Mouse (Mus musculus): ENCODE data around the gene Lrrc9. TPM values are rescaled to one million over a fixed set of nuclear protein-coding genes. Genes with fewer than 3 reads are reported as not detected.

Lrrc9 gene
- polyA plus RNA-seq, 1 experiment from 2014 or later = 0.30 TPM

DNA sequence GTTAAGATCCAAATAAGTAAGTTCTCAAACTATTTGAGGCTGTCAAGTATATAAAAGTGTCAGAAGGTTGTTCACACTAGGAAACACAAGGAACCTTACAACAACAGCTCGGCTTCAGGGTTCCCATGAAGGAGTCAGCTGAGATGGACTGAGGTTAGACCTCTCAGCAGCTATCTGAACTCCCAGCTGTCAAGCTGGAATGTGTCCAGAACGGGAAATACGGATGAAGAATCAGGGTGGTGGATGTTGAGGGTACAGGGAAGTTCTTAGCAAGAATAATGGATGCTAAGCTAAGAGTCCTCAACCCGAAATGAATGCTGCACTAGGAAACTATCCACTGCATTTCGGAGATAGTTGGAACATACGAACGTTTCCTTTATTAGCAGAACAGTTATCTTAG, 90.6 kb downstream of the Lrrc9 start:
- Histone ChIP-seq H3K27ac (no peak overlapping the region), H3K4me2 (no peak overlapping the region), H3K9me3 (replicated peaks) (0 out of 2 replicates have a peak, but pooled peaks cover 2% of the 10 kb centered on the region), H3K4me1 (peaks cover 15% of the 10 kb centered on the region), H3K27me3 (replicated peaks) (no peaks in the 10 kb centered on the region), H3K9ac (no peak overlapping the region), H3K4me3 (no peak overlapping the region), H3K36me3 (no peaks in the 10 kb centered on the region)
- 65% methylated on average over 7 of the region's 7 CpGs for WGBS (ENCODE audit: insufficient replicate concordance)
- ATAC-seq = no peak

DNA sequence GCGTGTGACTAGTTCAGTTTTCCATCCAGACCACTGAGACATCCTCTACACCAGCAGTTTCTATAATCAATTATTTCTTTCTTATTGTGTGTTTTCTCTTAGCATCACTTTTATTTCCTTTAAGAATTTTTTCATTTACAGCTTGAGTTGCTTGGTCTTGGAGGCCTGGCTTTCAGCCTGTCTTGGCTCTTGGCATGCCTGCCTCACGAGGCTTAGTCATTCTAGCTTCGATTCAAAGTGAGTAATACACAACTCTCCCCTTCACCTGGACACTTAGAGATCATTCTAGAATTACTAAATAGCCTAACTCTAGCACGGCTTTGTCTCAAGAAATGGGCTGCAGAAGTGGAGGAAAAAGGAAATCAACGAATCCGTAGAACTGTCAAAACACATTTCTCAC, 92.3 kb downstream of the Lrrc9 start:
- Histone ChIP-seq H3K4me2 (no peak overlapping the region), H3K36me3 (peaks cover 3% of the 10 kb centered on the region; the same call in 1 of the 2 replicates), H3K27ac (no peak overlapping the region), H3K4me3 (no peak overlapping the region), H3K27me3 (replicated peaks) (no peaks in the 10 kb centered on the region), H3K4me1 (peaks cover 18% of the 10 kb centered on the region), H3K9ac (no peak overlapping the region), H3K9me3 (replicated peaks) (0 out of 2 replicates have a peak, but pooled peaks cover 2% of the 10 kb centered on the region)
- ATAC-seq = no peak
- 66% methylated on average over 6 of the region's 6 CpGs for WGBS (ENCODE audit: insufficient replicate concordance)

DNA sequence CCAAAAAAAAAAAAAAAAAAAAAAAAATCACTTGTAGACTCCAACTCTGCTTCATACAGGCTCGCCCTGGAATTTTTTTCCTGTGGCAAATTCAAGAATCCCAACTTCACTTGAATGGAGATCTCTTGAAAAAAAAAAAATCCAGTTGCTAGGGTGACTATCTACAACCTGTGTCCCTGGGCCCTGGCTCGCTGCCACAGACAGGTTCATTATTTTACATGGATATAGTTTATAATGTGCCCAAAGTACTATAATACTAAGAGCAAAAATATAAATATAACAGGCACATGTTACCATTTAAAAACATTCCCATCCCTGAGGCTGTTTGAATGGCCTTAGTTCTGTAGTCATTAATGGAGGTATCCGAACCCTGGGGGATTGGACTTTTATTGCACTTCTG, 93.9 kb downstream of the Lrrc9 start:
- Histone ChIP-seq H3K4me2 (peak overlapping the region; percentile 81), H3K4me3 (peak overlapping the region; percentile 70), H3K36me3 (peaks cover 7% of the 10 kb centered on the region), H3K4me1 (peaks cover 18% of the 10 kb centered on the region), H3K27ac (peak overlapping the region; percentile 56; the same call in 1 of the 2 replicates), H3K9ac (no peak overlapping the region), H3K27me3 (replicated peaks) (no peaks in the 10 kb centered on the region), H3K9me3 (replicated peaks) (no peaks in the 10 kb centered on the region)
- WGBS (ENCODE audit: insufficient replicate concordance) = 51% methylated on average over 3 of the region's 3 CpGs
- ATAC-seq = no peak

DNA sequence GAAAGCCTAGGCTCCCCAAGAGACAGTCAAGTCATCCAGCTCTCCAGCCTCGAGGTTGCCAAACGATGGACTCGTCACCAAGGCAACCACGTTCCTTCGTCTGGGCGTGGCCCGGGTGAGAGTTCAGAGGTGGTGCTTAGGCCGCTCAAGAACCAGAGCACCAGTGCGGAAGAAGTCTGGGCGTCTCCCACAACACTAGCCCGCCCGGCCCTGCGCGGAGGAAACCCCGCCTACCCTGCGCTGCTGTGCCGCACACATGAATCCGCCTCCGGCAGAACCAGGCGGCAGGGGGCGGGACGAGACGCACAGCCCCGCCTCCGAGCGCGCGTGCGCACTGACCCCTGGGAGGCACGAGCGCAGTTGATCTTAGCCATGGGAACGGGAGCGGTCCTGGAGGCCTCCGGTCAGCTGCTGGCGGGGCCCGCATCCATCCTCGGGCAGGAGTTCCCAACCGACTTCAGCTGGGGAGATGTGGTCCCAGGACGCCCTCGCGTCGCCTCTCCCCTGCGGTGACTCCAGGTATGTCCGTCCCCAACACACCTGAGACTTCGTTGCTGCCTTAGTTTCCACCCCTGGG, 94.4 kb downstream of the Lrrc9 start, which contains the start of gene Pcnx4:
Pcnx4 (plus strand) TSS at position 363 of the 577 bp plus-strand sequence.
- H3K36me3 ChIP-seq = peaks cover 7% of the 10 kb centered on the region
- peak; percentile 100 for ATAC-seq
- H3K27me3 ChIP-seq (replicated peaks) = no peaks in the 10 kb centered on the region
- WGBS (ENCODE audit: insufficient replicate concordance) = under 1% methylated on average over 45 of the region's 45 CpGs
- peaks cover 18% of the 10 kb centered on the region for H3K4me1 ChIP-seq
- peak within 1 kb of the TSS; percentile 70 for H3K4me3 ChIP-seq
- peak within 1 kb of the TSS; percentile 56; the same call in 1 of the 2 replicates for H3K27ac ChIP-seq
- H3K9ac ChIP-seq = peak within 1 kb of the TSS; percentile 74
- peak within 1 kb of the TSS; percentile 81 for H3K4me2 ChIP-seq
- no peaks in the 10 kb centered on the region for H3K9me3 ChIP-seq (replicated peaks)

DNA sequence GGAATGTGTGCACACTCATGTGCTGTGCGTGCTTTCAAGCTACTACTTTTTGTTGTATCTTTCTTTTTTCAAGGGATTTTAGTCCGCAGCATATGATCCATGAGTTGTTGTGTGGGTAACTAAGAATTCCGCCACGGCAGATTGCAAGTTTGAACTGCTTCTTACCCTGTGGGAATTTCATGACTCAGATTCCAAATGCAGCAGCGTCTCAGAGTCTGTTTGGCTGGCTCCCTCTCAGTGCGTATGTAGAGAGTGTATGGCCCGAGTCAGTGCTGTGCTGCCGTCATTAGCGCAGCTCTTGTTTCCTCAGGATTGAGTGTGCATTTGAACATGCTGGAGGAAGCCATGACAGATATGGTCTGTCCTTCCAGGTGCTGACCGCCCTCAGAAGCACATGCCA, 96.9 kb downstream of the Lrrc9 start:
- H3K4me3 ChIP-seq = no peak overlapping the region
- ATAC-seq = no peak
- H3K4me1 ChIP-seq = peaks cover 18% of the 10 kb centered on the region
- H3K9ac ChIP-seq = no peak overlapping the region
- no peak overlapping the region for H3K27ac ChIP-seq
- WGBS (ENCODE audit: insufficient replicate concordance) = 83% methylated on average over 10 of the region's 10 CpGs
- no peaks in the 10 kb centered on the region for H3K9me3 ChIP-seq (replicated peaks)
- H3K27me3 ChIP-seq (replicated peaks) = no peaks in the 10 kb centered on the region
- no peak overlapping the region for H3K4me2 ChIP-seq
- peaks cover 22% of the 10 kb centered on the region for H3K36me3 ChIP-seq

DNA sequence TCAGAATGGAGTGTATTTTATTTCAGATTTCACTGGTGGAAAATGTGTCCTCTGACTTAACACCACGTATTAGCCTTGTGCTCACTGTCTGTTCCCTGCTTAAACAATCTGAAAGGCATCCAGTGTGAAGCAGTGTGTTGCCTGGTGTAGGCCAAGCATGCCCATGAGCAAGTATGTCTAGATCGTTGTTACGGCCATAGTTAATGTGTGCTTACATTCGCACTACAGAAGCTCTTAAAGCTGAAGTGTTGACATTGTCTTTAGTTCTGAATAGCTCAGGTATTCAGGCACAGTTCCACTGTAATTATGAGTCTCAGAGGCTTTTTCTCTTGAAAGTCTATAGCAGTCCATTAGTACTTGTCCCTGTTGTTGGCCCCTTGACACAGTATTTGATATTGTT, 112.7 kb downstream of the Lrrc9 start:
- 80% methylated on average over 4 of the region's 4 CpGs for WGBS (ENCODE audit: insufficient replicate concordance)
- no peaks in the 10 kb centered on the region for H3K9me3 ChIP-seq (replicated peaks)
- H3K4me2 ChIP-seq = no peak overlapping the region
- no peaks in the 10 kb centered on the region for H3K4me1 ChIP-seq
- no peaks in the 10 kb centered on the region for H3K27me3 ChIP-seq (replicated peaks)
- no peak overlapping the region for H3K9ac ChIP-seq
- no peak overlapping the region for H3K4me3 ChIP-seq
- no peak overlapping the region for H3K27ac ChIP-seq
- ATAC-seq = no peak
- H3K36me3 ChIP-seq = no peaks in the 10 kb centered on the region; the same call in 1 of the 2 replicates

DNA sequence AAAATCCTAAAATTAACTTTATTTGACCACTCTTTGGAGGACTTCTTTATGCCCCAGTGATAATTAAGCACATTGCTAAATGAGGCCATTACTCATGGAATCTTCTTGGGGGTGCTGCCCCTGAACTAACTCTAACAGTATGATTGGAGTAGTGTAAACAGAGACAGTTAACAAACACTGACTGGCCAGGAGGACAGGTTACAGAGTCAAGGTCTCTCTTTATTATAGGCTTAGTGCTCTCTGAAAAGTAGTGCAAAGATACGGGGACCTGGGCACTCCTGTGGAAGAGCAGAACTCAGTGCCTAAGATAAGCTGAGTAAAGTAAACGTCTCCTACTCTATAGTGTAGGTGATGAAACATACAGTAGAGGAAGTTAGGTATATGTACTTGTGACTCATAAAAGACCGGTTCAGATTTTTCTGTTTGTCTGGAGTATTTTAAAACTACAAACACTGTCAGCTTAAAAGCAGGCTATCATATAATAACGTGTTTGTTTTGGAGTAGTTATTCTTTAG, 122.7 kb downstream of the Lrrc9 start:
- H3K27me3 ChIP-seq (replicated peaks) = no peaks in the 10 kb centered on the region
- peaks cover 3% of the 10 kb centered on the region; the same call in 1 of the 2 replicates for H3K36me3 ChIP-seq
- H3K9ac ChIP-seq = no peak overlapping the region
- no peak overlapping the region for H3K4me2 ChIP-seq
- H3K4me1 ChIP-seq = no peaks in the 10 kb centered on the region
- no peak overlapping the region for H3K27ac ChIP-seq
- 0 out of 2 replicates have a peak, but pooled peaks have one; percentile 10 for ATAC-seq
- H3K4me3 ChIP-seq = no peak overlapping the region
- WGBS (ENCODE audit: insufficient replicate concordance) = 61% methylated on average over 4 of the region's 4 CpGs
- H3K9me3 ChIP-seq (replicated peaks) = no peaks in the 10 kb centered on the region

Small RNAs within 50 kb of the gene (microRNA-seq; reads per million reads assigned to microRNA genes)
- not detected for gene Gm44392

Other genes with a start within 250 kb of the Lrrc9 start
- gene Rtn1, start 32.8 kb upstream of the Lrrc9 start, polyA plus RNA-seq (2016; fragmentation: Nextera tagmentation; extraction: Ambion mirVana) = 1.2 TPM in 2 replicates
- gene Pcnx4, start 94.5 kb downstream of the Lrrc9 start, polyA plus RNA-seq (2016; fragmentation: Nextera tagmentation; extraction: Ambion mirVana) = 4.0 and 4.2 TPM in 2 replicates
- gene Gm4756, start 207.8 kb downstream of the Lrrc9 start, polyA plus RNA-seq (2016; fragmentation: Nextera tagmentation; extraction: Ambion mirVana) = not detected in 2 replicates
- 10.3 and 11.0 TPM in 2 replicates for gene Dhrs7, start 223.0 kb downstream of the Lrrc9 start, polyA plus RNA-seq (2016; fragmentation: Nextera tagmentation; extraction: Ambion mirVana)